Mouse (Mus musculus) liver, embryonic 14.5 days (tissue): ENCODE results near the gene Rad51b. TPM values are rescaled to one million over a fixed set of nuclear protein-coding genes. Genes with fewer than 3 reads are reported as not detected.

Experiments
- ATAC-seq: fragments of 200-750 bp; cut with Nextera tagmentation; 2 replicates; pipeline ENCODE4 v1.8.0; 2017; ENCODE audit warnings: moderate number of reproducible peaks, mild to moderate bottlenecking, moderate library complexity; ENCODE audit not compliant: insufficient read depth
- DNase-seq, 3 experiments: peaks; one replicate each; pipeline ENCODE4 v3.0.0-alpha.2; 2012 to 2013; ENCODE audit warnings: low read depth in 3 of 3, low spot score in 3 of 3
- H3K27ac ChIP-seq: fragments of 300-500 bp; sonication (generic); 2 replicates; pipeline ENCODE4 v1.5.1; 2014; ENCODE audit warnings: moderate library complexity, mild to moderate bottlenecking, control low read depth, inconsistent platforms
- H3K27me3 ChIP-seq: fragments of 300-500 bp; sonication (generic); 2 replicates; pipeline ENCODE4 v1.6.1; 2014; ENCODE audit warnings: mild to moderate bottlenecking, low read length, moderate library complexity; ENCODE audit not compliant: control insufficient read depth, insufficient read depth
- H3K36me3 ChIP-seq: fragments of 300-500 bp; sonication (generic); replicated peaks from 2 replicates; pipeline ENCODE4 v1.6.1; 2014; ENCODE audit warnings: low read depth; ENCODE audit not compliant: control insufficient read depth, insufficient read depth
- H3K4me1 ChIP-seq, 2 experiments: fragments of 200-500 bp in 1 of 2; fragments of 300-500 bp in 1 of 2; sonication (generic) in 1 of 2; replicated peaks; 2 replicates each; pipeline ENCODE4 v1.6.1; 2012 to 2014; ENCODE audit warnings: antibody characterized with exemption in 1 of 2, inconsistent platforms in 1 of 2, low read length in 1 of 2; ENCODE audit not compliant: control insufficient read depth in 2 of 2, insufficient read depth in 2 of 2
- H3K4me2 ChIP-seq: fragments of 300-500 bp; sonication (generic); 2 replicates; pipeline ENCODE4 v1.6.1; 2014; ENCODE audit warnings: low read depth, mild to moderate bottlenecking, control low read depth, moderate library complexity
- H3K4me3 ChIP-seq, 2 experiments: fragments of 200-500 bp in 1 of 2; fragments of 300-500 bp in 1 of 2; sonication (generic) in 1 of 2; 2 replicates each; pipeline ENCODE4 v1.5.1; 2012 to 2014; ENCODE audit warnings: low read depth in 2 of 2, low read length in 2 of 2, mild to moderate bottlenecking in 2 of 2, control low read depth in 1 of 2, inconsistent platforms in 1 of 2, moderate library complexity in 1 of 2; ENCODE audit not compliant: insufficient read depth in 1 of 2
- H3K9ac ChIP-seq: fragments of 300-500 bp; sonication (generic); replicated peaks from 2 replicates; pipeline ENCODE4 v1.6.1; 2014; ENCODE audit warnings: mild to moderate bottlenecking, control low read depth, moderate library complexity
- H3K9me3 ChIP-seq: fragments of 300-500 bp; sonication (generic); 2 replicates; pipeline ENCODE4 v1.6.1; 2016; ENCODE audit warnings: low read length, mixed read lengths; ENCODE audit not compliant: control insufficient read depth
- CTCF ChIP-seq: IDR thresholded peaks from 2 replicates; pipeline ENCODE4 v1.5.1; 2016; ENCODE audit warnings: antibody characterized with exemption, low read depth, control low read depth
- EP300 ChIP-seq: IDR thresholded peaks from 2 replicates; pipeline ENCODE4 v1.6.1; 2016; ENCODE audit warnings: antibody characterized with exemption, low read depth
- WGBS: fragments of 180-500 bp; shearing (Covaris S2); extraction: QIAGEN DNeasy Blood & Tissue Kit; methylation state at CpG from one replicate; pipeline ENCODE4 v1.1.7; 2014; ENCODE audit not compliant: insufficient replicate concordance; 5-methylcytosine and 5-hydroxymethylcytosine counted together
- polyA plus RNA-seq, 2 experiments: library from polyadenylated mRNA; depleted of rRNA in 1 of 2; stranded (reverse) in 1 of 2; unstranded in 1 of 2; fragments of >200 nt; fragmentation: Nextera tagmentation in 1 of 2; extraction: Ambion mirVana in 1 of 2; gene quantifications; 2 replicates each; pipeline versions ENCODE4 v1.2.1 to v1.2.3; 2012 to 2014

Rad51b gene
- polyA plus RNA-seq, 2 experiments: 2.3 to 5.1 TPM

GRCm38 (mm10) chr12:79449817-79450411 is 152.8 kb downstream of the Rad51b start:
- no peak for DNase-seq
- ATAC-seq: no peak

GRCm38 (mm10) chr12:79452882-79453281 is 155.8 kb downstream of the Rad51b start:
- 71% methylated on average over 4 of the region's 4 CpGs for WGBS
- Histone ChIP-seq H3K27ac (no peak overlapping the region), H3K9ac (no peak overlapping the region)

More at GRCm38 (mm10) chr12:79449817-79450411, 152.8 kb downstream of the Rad51b start:
- H3K4me1 ChIP-seq: no peaks in the 10 kb centered on the region
- H3K4me3 ChIP-seq: no peak overlapping the region
- no peaks in the 10 kb centered on the region for H3K9me3 ChIP-seq
- TF ChIP-seq CTCF (no peak), EP300 (no peak)
- H3K27ac ChIP-seq: no peak overlapping the region
- 72% methylated on average over 8 of the region's 8 CpGs for WGBS
- H3K36me3 ChIP-seq: no peaks in the 10 kb centered on the region
- H3K4me2 ChIP-seq: no peak overlapping the region
- no peak overlapping the region for H3K9ac ChIP-seq
- no peaks in the 10 kb centered on the region for H3K27me3 ChIP-seq

DNA sequence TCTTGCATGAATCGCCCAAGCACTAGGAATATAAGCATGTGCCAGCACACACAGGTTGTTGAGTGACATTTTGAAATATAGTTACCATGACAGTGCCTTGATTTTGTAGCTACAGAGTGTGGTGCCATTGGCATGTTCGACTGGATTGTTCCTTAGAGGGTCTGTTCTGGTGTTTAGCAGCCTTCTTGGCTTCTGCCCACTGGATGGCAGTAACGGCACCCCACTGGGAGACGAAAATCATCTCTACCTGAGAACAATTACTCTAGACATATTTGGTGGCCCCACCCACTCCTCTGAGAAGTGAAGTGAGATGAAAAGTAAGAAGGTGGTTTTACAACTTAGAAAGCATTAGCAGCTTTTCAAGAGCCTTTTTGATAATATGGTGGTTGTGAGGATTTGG is 156.9 kb downstream of the Rad51b start:
- no peak for TF ChIP-seq EP300
- TF ChIP-seq CTCF: 0 out of 2 replicates have a peak, but pooled peaks have one; percentile 17
- no peak overlapping the region for H3K9ac ChIP-seq
- no peak overlapping the region for H3K4me2 ChIP-seq
- no peaks in the 10 kb centered on the region for H3K36me3 ChIP-seq
- no peaks in the 10 kb centered on the region for H3K9me3 ChIP-seq
- H3K27me3 ChIP-seq: no peaks in the 10 kb centered on the region
- ATAC-seq (no peak), DNase-seq (no peak)
- no peak overlapping the region for H3K4me3 ChIP-seq
- no peaks in the 10 kb centered on the region for H3K4me1 ChIP-seq
- no peak overlapping the region for H3K27ac ChIP-seq
- 61% methylated on average over 4 of the region's 4 CpGs for WGBS

More at GRCm38 (mm10) chr12:79452882-79453281, 155.8 kb downstream of the Rad51b start:
- TF ChIP-seq CTCF: no peak
- no peak for TF ChIP-seq EP300
- Histone ChIP-seq H3K27me3 (no peaks in the 10 kb centered on the region), H3K4me2 (no peak overlapping the region), H3K36me3 (no peaks in the 10 kb centered on the region), H3K4me3 (no peak overlapping the region), H3K4me1 (no peaks in the 10 kb centered on the region), H3K9me3 (no peaks in the 10 kb centered on the region)
- ATAC-seq: no peak
- DNase-seq: no peak

DNA sequence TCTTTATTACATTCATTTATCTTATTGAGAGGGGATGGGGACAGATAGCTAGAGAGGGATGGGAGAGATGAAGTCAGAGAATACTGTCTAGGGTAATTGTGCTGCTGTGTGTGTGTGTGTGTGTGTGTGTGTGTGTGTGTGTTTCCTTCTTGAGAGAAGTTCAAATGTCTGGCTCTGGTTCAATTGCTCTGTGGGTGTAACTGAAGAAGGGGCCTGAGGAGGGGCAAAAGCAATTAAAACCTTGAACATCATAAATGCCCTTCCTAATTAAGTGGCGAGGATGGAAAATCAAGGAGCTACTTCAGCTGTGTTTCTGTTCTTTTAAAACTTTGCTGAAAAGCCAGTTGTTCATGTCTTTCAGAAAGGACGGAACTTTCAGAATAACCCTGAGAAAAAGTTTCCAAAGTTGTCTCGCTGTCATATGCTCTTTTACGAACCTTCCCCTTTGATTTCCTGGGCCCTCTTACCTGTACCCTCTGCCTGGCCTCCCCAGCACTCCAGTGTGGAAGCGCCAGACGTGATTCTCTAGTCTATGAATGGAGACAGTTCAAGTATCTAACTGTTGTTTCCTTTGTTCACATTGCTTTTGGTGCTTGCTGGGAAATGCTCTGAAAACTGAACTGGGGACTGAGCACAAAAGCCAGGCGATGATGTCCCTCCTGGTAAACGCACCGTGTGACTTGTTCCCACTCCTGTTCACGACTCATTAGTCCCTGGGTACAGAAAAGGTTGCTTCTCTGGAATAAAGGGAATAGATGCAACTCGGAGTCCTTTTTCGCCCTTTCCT is 158.2 kb downstream of the Rad51b start:
- no peak overlapping the region for H3K9ac ChIP-seq
- H3K9me3 ChIP-seq: no peaks in the 10 kb centered on the region
- H3K36me3 ChIP-seq: no peaks in the 10 kb centered on the region
- ATAC-seq (no peak), DNase-seq (no peak)
- TF ChIP-seq CTCF (no peak), EP300 (no peak)
- H3K4me2 ChIP-seq: no peak overlapping the region
- 72% methylated on average over 12 of the region's 12 CpGs for WGBS
- no peaks in the 10 kb centered on the region for H3K4me1 ChIP-seq
- no peak overlapping the region for H3K27ac ChIP-seq
- no peak overlapping the region for H3K4me3 ChIP-seq
- H3K27me3 ChIP-seq: no peaks in the 10 kb centered on the region

- DNase-seq (no peak), ATAC-seq (no peak)
- no peaks in the 10 kb centered on the region for H3K36me3 ChIP-seq
- WGBS: 53% methylated on average over 3 of the region's 3 CpGs
- no peak overlapping the region for H3K27ac ChIP-seq
- no peaks in the 10 kb centered on the region for H3K4me1 ChIP-seq
- H3K4me2 ChIP-seq: no peak overlapping the region
- TF ChIP-seq EP300: no peak
- TF ChIP-seq CTCF: no peak
- H3K27me3 ChIP-seq: no peaks in the 10 kb centered on the region
- no peak overlapping the region for H3K4me3 ChIP-seq
- H3K9me3 ChIP-seq: no peaks in the 10 kb centered on the region
- H3K9ac ChIP-seq: no peak overlapping the region
These were observed 158.7 kb downstream of the Rad51b start for GRCm38 (mm10) chr12:79455848-79456164.
